Mouse (Mus musculus) gastrocnemius, postnatal 10 days (tissue): Measurements from ENCODE around the gene Ap3d1. TPM values are rescaled to one million over a fixed set of nuclear protein-coding genes. Genes with fewer than 3 reads are reported as not detected.
A peak's percentile ranks its signal among the peaks of the same experiment; 100 is the strongest.

ENCODE experiments used
- DNase-seq: peaks from one replicate; pipeline ENCODE4 v3.0.0; 2021; ENCODE audit warnings: mixed read lengths
- total RNA-seq, 2 experiments: library from RNA; stranded (reverse); gene quantifications; 2 replicates each; pipeline ENCODE4 v1.2.3; 2021

The Ap3d1 gene
- total RNA-seq, 2 experiments from 2014 or later, result 27.7 to 37.1 TPM

DNA sequence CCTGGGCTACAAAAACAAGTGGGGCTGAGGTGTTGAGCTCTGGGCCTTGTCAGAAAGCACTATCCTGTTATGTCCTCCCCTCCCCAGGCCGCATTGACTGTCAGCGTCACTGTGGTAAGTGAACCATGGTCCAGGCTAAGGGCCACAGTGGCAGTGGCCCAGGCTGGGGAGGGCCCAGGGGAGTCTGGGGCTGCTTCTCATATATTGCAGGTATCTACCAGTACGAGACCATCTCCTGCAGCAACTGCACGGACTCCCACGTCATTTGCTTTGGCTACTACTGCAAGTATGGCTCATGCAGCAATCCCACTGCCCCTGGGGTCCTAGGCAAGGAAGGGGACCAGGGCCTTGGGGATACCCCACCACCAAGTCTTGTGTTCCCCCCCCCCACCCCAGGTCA, 38.4 kb downstream of the Ap3d1 start:
- no peak for DNase-seq

- DNase-seq, result peak; percentile 92
These were observed 39.3 kb downstream of the Ap3d1 start for GRCm38 (mm10) chr10:80702536-80703390.

DNA sequence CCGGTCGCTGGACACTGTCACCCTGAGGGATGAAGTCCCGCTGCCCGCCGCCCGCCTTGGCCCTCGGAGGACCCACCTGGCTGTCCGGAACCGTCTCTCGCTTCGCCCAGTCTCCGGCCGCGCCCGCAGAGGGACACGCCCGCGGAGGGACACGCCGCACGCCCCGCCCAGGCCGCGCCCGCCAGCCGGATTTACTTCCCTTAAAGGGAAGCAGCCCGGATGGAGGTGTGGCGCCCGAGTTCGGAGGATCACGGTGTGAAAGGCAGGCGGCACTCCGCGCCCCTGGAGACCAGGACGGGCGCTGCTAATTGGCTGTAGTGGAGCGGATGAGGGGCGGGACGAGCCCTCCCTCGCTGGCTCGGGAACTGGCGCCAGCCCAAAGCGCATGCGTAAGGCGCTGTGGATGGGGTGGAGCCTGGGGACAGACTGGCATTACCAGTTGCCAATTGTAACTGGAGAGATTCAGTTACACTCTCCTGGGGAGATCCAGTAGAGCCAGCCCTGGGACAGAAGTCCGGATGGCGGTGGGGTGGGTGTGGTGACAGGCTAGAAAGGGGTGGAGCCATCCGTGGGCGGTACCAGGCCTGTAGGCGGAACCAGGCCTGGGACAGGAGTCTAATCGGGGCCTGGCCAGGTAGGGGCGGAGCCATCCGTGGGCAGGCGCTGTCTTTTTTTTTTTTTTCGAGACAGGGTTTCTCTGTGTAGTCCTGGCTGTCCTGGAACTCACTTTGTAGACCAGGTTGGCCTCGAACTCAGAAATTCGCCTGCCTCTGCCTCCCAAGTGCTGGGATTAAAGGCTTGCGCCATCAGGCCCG, 40.1 kb downstream of the Ap3d1 start, which contains the start of the genes Mob3a and Izumo4:
Gene Mob3a, minus strand, starts transcription at position 257 of the 815 bp plus-strand sequence.
Gene Izumo4, plus strand, starts transcription at position 464 of the 815 bp plus-strand sequence.
- DNase-seq, result peak; percentile 98

GRCm38 (mm10) chr10:80700732-80701131, 41.3 kb downstream of the Ap3d1 start:
- DNase-seq, result no peak

- DNase-seq, result no peak
These were observed 42.0 kb downstream of the Ap3d1 start for GRCm38 (mm10) chr10:80700038-80700504.

DNA sequence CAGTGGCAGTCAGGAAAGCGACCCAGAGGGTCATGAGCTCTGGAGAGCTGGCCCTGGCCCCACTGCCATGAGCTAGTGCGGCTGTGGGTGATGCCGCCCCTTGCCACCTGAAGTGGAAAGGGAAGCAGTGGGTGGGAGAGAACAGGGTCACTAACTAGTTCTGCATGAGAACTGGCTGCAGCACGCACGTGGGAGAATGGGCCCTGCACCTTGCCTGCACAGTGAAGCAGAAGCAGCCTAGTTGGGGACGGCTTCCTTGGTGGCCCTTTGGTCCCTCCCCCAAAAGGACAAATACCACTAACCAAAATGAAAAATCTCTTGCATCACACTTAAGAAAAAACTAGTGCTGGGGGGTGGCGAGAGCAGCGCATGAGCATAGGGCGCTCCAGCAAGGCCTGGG, 43.5 kb downstream of the Ap3d1 start:
- DNase-seq, result no peak

DNA sequence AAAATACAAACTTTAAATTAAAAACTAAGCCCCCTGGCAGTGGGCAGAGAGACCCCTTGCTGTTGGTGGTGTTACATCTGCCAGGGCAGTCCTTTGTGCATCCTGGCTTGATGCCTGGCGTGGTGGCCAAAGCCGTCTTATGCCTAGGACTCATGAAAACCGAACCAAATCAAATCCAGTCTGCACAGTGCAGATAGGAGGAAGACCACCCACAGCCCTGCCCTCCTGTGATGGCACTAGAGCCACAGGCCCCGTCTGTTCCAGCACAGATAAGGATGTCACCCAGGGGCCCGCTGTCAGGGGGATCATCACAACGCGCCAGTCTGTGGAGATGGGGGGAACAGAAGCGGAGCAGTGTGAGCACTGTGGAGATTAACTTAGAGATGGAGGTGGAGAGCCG, 44.3 kb downstream of the Ap3d1 start:
- no peak for DNase-seq

DNA sequence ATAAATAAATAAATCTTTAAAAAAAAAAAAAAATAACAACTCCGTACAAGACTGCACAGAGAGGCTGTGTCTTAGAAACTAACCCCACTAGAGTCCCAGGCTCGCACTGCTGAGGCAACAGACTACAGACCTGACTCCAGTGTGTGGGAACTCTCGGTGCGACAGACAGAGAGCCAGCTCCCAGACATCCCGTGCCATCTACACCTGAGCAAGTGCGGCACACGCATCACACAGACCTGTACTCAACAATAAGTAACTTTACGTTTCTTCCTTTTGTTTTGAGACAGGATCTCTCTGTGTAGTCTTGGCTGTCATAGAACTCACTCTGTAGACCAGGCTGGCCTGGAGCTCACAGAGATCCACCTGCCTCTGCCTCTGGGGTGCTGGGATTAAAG, 44.7 kb downstream of the Ap3d1 start:
- DNase-seq, result no peak

GRCm38 (mm10) chr10:80696502-80697392, 45.3 kb downstream of the Ap3d1 start:
- DNase-seq, result no peak

DNA sequence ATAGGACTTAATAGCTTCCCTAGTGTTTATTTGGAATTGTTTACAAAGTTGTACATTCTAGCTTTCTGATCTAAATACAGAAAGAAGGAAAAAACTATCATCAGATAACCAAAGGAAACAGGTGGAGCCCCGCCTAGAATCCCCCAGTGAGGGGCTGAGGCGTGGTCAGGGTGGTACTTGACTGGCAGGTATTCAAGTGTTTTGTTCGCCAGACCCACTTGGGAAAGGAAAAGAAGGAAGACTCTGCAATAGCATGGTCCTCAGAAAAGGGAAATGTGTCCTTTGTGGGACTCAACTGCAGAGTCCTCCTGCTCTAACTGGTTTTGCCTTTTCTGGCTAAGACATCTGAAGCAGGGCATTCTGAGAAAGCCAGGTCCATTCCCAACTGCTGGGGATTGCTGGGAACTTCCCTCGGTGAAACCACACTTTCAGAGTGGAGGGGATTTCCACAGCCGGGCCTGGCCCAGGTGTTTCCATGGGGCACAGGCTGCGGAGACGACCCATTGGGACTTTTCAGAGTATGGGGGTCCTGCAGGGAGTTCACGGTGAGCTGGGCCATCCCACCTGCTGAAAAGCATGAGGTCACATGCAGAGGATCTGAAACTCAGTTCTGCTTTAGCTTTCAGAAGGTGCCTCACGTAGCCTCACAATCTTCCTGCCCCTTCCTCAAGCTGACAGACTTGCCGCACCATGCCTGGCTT, 46.1 kb downstream of the Ap3d1 start:
- no peak for DNase-seq

- DNase-seq, result no peak
These were observed 46.9 kb downstream of the Ap3d1 start for GRCm38 (mm10) chr10:80695186-80695585.

DNA sequence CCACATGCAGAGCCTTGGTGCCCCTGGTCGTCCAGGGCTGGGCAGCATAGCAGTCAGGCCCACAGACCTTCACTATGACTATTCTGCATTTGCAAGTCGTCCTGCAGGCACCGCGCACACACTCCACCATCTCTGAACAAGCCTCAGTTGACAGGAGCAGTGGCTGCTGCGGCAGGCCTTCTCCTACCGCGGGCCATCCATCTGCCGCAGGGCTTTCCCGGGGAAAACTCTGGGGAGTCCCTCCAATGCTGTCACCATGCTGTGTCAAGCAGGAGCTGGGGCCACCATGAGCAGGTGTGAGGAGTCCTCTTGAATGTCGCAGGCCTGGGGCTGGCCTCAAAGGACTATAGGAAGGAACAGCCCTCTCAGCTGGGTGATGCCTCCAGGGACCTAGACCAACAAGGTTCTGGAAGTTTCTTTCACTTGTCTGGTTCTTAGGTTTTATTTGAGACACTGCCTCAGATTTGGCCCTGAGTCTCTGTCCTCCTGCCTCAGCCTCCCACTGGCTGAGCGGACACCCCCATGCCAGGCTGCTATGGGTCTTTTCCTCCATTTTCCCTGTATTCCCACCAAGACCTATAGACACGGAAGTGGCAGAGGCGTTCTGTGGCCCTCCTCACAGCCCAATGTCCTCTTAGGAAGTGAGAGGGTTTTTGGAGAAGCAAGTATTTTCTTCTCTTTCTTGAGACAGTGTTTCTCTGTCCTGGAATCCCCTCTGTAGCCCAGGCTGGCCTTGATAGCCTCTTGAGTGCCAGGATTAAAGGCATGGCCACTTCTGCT, 47.7 kb downstream of the Ap3d1 start:
- no peak for DNase-seq

GRCm38 (mm10) chr10:80693401-80694045, 48.5 kb downstream of the Ap3d1 start:
- DNase-seq, result no peak

DNA sequence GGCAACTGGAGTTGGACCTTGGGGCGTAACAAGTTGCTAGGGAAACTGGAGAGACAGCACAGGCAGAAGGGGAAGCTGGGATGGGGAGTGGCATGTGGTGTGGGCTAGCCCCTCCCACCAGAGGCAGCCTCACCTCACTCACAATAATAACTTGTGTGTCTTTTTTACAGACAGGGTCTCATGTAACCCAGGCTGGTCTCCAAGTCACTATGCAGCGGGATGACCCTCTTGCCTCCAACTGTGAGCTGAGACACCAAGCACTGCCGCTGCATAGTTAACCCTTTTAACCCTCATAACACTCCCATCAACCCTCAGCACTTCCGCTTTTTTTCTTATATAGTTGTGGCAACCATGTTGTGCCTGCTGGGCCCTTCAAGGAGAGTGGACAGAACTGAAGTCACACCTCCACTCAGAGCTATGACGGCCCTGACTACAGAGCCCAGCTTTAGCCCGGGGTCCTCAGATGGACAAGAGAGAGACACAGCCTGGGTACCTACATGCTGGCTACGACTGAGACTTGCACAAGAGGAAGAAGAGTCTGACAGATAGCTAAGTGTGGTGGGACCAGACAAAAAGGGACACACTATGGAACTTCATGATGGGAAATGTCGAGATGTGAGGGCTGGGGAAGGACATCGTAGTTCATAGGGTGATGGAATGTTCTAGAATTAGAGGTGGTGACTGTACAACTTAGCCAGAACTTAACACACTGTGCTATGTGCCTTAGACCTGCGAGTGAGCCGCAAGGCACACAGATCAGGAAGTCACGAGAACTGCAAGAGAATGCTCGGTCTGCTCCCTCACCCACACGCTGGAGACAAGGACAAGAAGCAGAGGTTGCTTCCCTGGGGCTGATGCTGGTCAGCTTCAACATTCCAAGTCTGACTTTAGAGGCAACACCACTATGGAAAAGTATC, 49.6 kb downstream of the Ap3d1 start:
- DNase-seq, result no peak

- DNase-seq, result peak; percentile 62
These were observed 54.2 kb downstream of the Ap3d1 start for GRCm38 (mm10) chr10:80687850-80688249.

GRCm38 (mm10) chr10:80686617-80687016, 55.4 kb downstream of the Ap3d1 start:
- DNase-seq, result no peak

DNA sequence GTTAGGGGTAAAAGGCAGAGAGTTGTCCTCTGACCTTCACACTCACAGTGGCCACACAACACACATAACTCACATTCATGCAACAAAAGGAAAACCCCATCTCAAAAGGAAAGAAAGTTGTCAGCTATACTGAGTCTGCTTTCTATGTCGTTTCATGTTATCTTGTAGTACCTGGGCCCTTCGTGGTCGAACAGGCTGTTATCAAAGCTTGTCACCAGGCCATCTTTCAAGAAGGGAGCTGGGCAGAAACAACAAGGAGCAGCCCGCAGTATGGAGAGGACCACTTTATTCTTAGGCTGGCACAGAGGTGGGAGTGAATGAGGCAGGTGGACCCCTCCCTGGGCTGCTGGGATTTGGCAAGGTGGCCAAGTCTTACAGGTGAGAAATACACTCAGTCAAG, 57.1 kb downstream of the Ap3d1 start:
- DNase-seq, result no peak

DNA sequence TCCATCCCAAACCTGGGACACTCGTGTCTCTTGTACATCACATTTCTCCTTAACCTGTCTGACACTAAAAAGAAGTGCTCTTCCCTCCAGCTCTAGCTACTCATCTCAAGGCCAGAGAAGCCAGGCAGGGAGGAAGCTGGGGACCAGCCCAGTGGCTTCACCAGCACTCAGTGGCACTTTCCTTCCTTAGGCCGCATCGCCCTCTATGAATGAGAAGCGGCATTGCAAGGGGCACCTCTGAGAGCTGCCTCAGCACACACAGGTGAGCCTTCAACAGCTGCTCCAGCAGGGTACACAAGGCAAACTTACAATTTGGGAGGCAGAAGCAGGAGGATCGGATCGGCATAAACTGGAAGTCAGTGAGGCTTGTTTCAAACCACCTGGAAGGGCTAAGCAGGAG, 57.9 kb downstream of the Ap3d1 start:
- DNase-seq, result no peak

DNA sequence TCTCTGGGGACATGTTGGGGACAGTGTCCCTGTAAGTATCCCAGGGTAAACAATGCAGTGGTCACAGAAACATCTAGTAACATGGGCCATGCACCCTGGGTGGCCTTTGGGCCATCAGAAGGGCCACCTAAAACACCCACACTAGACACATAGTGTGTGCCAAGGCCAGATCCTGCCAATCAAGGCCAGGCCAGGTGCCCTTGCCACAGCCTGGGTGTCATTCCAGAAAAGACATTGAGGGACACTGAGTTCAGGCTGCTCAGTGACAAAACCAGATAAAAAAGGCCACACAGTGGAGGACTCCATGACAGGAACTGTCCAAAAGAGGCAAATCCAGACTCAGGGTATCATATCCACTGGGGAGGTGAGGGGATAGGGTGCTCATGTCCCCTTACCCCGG, 58.4 kb downstream of the Ap3d1 start:
- no peak for DNase-seq
